Mouse (Mus musculus) frontal cortex, postnatal 10 days (tissue): ENCODE data around the gene Asic2.
"Not testable (repeated sequence)": the region's sequence is repeated elsewhere in the genome, so short reads cannot be mapped to it uniquely, and the experiment has no call there.

ENCODE experiments used
- DNase-seq, 2 experiments: peaks; one replicate each; pipeline ENCODE4 v3.0.0; 2022; ENCODE audit warnings: low spot score in 2 of 2, mixed read lengths in 1 of 2

The Asic2 gene

GRCm38 (mm10) chr11:81454111-81454510 is 514.1 kb downstream of the Asic2 start:
- DNase-seq, result no peak

DNA sequence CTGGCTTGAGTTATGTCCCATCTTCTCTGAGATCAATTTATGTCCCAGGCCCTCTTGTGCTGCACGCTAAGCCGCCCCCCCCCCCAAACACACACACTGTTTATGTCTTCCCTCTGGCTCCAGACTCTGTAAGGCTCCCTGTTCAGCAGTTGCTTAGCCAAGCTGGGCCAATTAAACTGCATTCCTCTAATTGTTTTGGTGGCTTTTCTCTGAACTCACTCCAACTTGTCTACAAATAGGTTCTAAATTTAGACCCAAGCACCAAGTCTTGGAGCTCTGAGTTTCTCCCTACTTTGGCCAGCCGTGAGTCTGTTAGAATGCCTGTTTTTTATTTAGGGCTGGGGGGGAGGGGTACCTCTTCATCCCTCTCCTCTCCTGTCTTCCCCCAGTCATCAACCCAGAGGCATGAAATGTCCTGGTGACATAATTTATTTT is 519.0 kb downstream of the Asic2 start:
- no peak for DNase-seq

DNA sequence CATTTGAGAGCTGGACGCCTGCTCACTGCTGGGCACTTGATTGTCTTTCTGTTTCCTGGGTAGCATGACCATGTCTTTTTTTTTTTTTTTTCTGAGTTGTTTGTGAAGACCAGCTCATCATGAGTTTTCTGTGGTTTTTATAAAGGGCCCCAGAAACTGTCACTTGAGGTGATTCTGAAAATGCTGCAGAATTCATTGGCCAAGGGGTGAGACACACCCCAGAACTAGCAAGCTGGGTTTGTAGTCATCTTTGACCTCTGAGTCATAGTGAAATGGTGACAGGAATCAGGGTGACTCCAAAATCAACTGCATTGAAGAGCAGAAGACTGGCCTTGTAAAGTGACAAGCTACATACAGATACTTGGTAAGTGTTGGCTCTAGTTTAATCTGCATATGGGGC is 521.9 kb downstream of the Asic2 start:
- DNase-seq, result no peak

GRCm38 (mm10) chr11:81426857-81427256 is 541.4 kb downstream of the Asic2 start:
- DNase-seq, result peak in 1 of 2 experiments; percentile 16

GRCm38 (mm10) chr11:81419112-81419511 is 549.1 kb downstream of the Asic2 start:
- DNase-seq, result no peak

GRCm38 (mm10) chr11:81418027-81418426 is 550.2 kb downstream of the Asic2 start:
- DNase-seq, result no peak

DNA sequence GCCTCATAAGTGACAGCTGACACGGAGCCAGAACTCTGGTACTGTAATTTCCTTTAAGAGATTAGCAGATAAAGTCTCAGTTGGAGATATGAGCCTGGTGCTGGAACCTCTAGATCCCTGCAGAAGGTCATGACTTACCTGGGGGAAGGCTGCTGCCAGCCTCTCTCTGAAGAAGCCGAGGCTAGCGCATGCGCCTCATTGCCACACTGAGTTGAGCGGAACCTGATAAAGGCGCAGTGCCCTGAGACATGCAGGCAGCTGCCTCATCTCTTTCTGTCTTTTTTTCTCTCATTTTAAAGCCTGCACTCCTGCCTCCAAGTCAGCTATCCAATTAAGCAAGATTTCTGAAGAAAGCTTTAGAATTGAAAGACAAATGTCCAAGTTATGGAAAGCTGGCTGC is 551.9 kb downstream of the Asic2 start:
- no peak for DNase-seq

DNA sequence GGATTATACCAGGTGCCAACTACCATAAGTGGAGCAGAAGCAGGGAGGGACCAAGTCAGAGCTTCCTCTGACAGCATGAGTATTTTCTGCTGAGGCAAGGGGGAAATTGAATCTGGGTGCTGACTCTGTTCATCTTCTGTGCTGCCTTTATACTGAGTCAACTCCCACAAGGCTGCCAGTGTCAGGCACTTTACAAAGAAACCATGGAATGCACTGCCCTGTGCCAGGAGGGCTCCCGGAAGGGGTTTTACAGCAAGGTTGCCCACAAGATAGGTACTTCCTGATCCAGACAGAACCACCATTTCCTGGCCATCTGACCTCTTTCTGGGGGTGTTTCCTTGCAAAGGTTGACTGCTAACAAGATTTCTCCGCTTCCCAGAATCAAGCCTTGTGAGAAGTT is 553.7 kb downstream of the Asic2 start:
- DNase-seq, result no peak

- no peak for DNase-seq
Observed at GRCm38 (mm10) chr11:81411251-81411650, 557.0 kb downstream of the Asic2 start.

- no peak for DNase-seq
Observed at GRCm38 (mm10) chr11:81405951-81406350, 562.3 kb downstream of the Asic2 start.

DNA sequence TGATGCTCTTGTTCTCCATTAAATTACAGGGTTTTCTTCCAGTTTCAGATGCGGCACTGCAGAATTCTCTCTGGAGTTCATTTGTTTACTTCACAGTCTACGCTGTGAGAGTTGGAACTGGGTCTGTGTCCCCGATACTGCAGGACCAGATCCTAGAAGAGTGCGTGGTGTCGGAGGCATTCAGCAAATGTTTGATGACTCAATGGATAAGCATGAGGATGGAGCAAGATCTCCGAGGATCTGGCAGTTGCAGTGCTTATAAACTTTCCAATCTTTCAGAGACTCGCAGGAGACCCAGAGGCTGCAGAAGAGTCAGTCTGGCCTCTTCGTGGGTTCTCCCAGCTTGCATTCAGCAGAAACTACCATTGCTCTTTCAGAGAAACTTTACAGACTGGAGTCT is 566.0 kb downstream of the Asic2 start:
- DNase-seq, result no peak

DNA sequence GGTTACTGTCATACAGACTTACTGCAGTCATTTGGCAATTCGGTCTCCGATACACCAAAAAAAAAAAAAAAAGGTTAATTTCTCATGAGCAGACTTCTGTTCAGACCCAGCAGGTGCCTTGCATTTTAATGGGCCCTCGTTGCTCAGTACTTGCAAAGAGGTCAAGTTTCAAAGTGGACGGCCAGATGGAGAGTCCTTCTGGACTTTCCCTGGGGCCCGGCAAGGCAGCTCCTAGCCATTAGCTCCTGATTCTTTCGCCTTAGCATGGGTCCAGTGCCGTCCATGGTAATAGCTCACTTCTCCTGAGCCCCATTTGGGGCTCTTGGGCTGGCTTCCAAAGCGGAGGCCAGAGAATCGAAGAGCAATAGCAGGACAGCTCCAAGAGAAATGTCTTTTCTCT is 575.4 kb downstream of the Asic2 start:
- no peak for DNase-seq

DNA sequence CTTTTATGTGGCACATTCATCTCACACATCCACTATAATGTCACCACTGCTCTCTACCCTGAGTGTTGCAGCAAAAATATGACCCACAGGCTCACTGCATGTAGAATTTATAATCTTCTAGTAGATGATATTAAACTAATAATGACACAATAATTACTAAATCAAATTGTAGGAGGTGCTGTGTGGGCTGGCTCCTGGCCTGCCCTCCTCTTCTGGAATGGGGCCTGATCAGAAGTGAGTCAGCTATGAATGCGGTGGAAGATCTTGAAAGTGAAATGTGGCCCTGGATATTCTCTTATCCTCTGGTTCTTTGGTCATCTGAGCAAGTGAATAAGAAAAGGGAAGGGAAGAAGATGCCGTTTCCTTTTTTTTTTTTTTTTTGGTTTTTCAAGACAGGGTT is 582.1 kb downstream of the Asic2 start:
- no peak for DNase-seq

- DNase-seq, result no peak
Observed at GRCm38 (mm10) chr11:81385547-81385946, 582.7 kb downstream of the Asic2 start.

- DNase-seq, result peak; percentile 13 to 42
Observed at GRCm38 (mm10) chr11:81374841-81375240, 593.4 kb downstream of the Asic2 start.

DNA sequence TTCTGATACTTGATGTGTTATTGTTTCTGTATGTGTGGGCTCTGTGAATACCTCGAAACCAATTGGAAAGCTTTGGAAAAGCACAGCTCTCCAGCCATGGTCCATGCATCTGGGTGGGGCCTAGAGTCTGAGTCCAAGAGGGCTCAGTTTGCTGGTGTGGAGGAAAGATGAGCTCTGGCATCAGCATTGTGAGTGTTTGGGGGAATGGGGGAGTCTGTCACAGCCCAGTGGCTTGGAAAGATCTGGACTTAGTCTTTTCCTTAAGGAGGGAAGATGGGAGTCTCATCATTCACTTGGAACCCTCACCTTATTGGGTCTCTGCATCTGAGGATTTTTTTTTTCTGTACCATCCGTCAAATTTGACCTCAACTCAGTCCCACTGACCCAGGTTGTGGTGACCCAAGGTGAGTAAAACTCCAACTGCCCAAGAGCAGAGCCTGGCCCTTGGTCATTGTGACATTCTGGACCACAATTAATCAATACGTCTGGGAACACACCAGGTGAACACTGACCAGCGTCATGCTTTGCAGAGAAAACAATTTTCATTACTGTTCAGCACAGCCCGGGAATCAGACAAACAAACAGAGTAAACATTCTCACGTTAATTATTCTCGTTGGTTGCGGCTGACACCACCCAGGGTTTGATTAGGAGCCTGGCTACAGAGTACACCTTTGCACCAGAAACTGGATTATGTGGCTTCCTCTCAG is 594.1 kb downstream of the Asic2 start:
- no peak for DNase-seq

DNA sequence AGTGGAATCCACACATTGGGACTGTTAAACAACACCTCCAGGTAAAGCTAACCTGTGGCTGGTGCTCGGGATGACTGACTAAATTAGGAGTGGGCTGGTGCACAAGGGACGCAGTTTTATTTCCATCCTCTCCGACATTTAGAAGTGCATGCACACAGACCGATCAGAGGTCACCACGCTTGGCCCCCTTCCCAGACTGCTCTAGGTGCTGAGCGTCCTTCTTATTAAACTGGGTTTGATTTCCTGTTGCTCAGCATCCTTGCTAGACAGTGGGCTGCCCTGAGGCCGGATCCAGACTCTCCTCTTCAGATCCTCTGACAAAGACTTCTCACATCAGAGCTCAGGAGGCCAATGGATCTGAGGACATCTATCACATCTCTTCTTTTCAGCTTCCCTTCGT is 596.7 kb downstream of the Asic2 start:
- DNase-seq, result no peak

DNA sequence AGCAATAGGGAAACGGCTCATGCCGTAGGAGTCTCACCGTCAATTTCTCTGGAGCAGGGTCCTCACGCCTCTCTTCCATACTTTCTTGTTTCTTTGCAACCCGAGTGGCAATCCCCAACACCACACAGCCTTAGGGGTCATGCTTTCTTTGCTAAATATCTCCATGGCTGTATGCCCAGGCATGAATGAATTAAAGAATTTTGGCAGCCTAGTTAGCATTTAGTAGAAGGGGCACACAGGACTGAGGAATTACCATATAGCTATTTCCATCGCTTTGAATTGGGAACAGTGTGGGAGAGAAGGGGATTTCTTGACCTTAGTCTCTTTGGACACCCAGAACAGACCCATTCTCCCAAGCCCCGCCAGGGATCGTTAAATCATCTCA is 597.8 kb downstream of the Asic2 start:
- DNase-seq, result no peak

DNA sequence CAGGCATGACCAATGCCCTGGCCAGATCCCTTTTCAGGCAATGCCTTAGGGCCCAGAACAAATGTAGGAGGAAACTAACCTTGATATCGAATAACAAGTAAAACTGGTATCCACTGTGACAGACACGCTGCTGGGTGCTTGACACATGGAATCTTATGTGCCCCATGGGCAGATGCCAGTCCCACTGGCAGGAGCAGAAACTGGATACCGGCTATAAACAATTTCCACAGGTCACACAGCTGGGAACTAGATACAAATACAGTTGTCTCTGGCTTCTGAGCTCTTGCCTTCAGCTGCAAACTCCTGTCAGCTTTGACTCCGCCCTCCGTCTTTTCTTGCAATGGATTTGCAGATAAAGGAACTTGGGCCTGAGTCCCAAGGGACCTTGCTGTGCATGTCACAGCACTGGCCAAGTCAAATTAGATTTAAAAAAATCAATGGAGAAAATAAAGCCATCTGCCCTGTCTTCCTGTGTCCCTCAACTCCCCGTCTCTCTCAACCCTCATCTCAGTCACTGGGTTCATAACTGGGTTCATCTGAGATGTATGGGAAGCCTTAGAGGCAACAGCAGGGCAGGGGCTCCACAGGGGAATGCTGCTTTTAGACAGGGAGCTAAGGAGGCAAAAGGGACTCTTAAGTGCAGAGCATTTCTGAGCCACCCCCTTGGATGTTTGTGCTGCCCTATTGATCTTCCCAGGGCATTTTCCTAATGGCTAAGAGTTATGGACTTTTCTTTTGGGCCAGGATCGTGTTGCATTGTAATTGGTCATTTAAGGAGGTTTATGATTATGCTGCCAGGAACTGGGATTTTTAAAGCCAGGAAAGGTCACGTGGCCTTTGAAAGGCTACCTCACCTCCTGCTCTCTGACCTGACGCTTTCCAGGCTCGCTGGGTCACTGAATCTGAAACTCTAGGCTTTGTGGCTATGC is 598.5 kb downstream of the Asic2 start:
- no peak for DNase-seq

DNA sequence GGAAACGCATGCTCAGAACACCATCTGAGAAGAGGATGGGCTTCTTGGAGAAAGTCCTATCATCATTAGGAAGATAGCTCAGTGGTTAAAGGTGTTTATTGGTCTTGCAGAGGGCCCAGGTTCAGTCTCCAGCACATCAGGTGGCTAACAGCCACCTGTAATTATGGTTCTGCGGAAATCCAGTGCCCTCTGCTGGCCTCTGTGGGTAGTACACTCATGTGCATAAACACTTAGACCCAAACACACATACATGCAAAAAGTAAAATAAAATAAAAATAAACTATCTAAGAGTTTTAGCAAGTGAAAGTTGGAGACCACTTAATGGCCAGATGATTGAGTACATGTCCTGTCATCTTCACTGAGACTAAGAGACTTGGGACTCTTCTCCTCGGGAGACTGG is 603.8 kb downstream of the Asic2 start:
- DNase-seq, result no peak

GRCm38 (mm10) chr11:81362461-81362860 is 605.8 kb downstream of the Asic2 start:
- DNase-seq, result no peak

- DNase-seq, result no peak
Observed at GRCm38 (mm10) chr11:81361040-81361439, 607.2 kb downstream of the Asic2 start.

- not testable (repeated sequence) for DNase-seq
Observed at GRCm38 (mm10) chr11:81350498-81350897, 617.8 kb downstream of the Asic2 start.
